Mouse (Mus musculus): ENCODE data around the gene Hoxb8.

DNA sequence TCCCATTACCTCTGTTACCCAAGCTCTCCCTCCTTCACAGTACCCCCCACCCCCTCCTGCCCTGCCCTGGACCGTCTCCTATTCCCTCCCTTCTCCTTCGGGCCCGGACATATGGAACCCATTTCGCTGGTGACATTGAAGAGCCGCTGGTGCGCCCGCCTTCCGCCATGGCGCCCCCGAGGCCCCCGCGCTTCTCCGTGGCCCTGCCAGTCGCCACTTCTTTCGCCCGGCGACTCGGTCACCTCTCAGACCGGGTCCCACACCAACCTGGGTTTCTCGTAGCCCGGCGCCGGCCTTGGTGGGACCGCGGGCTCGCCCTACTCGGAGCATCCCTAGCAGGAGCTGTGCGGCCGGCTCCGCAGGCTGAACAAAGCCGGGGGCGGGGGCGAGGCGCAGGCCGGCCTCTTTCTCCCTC, 50.9 kb downstream of the Hoxb8 start:
- TF ChIP-seq GATA1 (IDR thresholded peaks at IDR 0.05; ENCODE audit: borderline replicate concordance, low read length) (no peak), FLI1 (IDR thresholded peaks at IDR 0.05; ENCODE audit: low read length) (no peak)
